Mouse (Mus musculus): Measurements from ENCODE around the gene Ly6g6e.

GRCm38 (mm10) chr17:35051156-35052086 lies 25.3 kb upstream of the Ly6g6e start:
- TF ChIP-seq CTCF (IDR thresholded peaks at IDR 0.05; ENCODE audit: low read depth, low read length) = no peak
- TF ChIP-seq POLR2A (IDR thresholded peaks at IDR 0.05; ENCODE audit: extremely low read depth, insufficient read depth, low read length) = 0 out of 2 replicates have a peak, but pooled peaks have one; percentile 26

Measured in liver, adult 2 months (tissue).